Mouse (Mus musculus) heart, postnatal 36 days (tissue): ENCODE data around the gene Utrn. TPM values are rescaled to one million over a fixed set of nuclear protein-coding genes. Genes with fewer than 3 reads are reported as not detected.
"Not testable (repeated sequence)": the region's sequence is repeated elsewhere in the genome, so short reads cannot be mapped to it uniquely, and the experiment has no call there.

Experiments used
- DNase-seq, 2 experiments: peaks; one replicate each; pipeline ENCODE4 v3.0.0; 2021 to 2022
- intact Hi-C: fragments of 180-260 bp; cut with DNase I; formaldehyde crosslinking; loops from one replicate; pipeline ENCODE4 v1.15.1; 2025
- total RNA-seq, 2 experiments: library from RNA; stranded (reverse); gene quantifications; 2 replicates each; pipeline ENCODE4 v1.2.3; 2021

Gene Utrn
- total RNA-seq, 2 experiments from 2014 or later: 65.5 to 73.0 TPM

DNA sequence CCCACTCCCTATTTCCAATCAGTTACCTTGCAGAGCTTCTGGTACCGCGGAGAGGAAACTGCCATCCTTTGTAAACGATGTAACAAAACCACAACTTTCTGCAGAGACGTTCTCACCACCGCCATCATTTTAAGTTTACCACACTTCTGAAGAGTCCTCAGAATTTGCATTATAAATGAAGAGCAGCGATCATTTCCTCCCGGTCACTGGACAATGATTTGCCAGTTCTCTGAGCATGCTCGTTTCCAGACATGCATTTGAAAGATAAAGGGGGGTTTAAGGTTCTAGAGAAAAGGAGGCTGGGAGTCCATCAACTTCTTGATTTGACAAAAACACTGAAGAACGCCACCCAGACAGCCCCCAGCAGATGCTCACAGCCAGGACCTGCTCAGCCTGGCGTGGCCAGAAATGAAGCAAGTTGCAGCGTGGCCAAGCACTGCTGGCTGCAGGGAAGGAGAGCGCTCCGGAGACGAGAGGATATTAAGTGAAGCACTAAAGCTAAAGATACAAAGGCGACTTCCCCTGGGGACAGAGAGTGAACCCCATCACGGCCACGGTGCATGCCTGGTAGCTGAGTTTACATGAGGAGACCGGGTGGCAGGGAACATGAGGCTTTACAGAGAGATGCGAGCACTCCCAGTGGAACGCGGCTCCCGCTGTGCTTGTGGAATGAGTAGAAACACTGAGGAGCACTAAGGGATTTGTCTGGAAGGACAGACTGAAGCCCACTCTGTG lies 254.5 kb downstream of the Utrn start:
- DNase-seq: no peak
- intact Hi-C loops: loop anchor here (2.0 to 5.0 kb wide), 4 partner anchors 267 to 610 kb away; no protein-coding TSS in a partner anchor

DNA sequence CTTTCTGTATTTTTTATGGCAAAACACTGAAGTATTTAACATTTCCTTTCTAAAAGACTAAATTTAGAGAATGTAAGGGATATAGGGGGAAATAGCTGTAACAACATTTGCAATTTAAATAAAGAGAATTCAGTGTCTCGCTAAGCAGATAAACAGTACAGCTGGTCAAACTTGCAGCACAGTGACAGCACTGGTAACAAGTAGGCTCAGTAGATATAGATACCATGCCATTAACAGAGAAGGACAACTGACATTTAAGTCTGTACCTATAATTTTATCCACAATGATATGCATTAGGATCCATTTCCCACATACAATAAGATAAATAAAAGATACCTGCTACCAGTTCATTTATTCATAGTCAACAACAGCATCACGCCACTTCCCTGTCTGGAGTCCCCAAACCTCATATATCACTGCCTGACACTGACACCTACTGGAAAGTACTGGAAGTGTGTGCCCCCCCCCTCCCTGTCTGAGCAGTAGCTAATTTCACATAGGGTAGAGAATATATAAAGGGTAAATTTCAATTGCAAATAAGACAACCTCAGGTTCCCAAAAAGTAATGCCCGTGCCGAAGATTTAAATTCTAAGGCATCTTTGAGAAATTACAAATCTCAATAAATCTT lies 256.8 kb downstream of the Utrn start:
- intact Hi-C loops: loop anchor here (2.0 to 5.0 kb wide), 4 partner anchors 265 to 1162 kb away; no protein-coding TSS in a partner anchor
- DNase-seq: peak; percentile 21 to 24

DNA sequence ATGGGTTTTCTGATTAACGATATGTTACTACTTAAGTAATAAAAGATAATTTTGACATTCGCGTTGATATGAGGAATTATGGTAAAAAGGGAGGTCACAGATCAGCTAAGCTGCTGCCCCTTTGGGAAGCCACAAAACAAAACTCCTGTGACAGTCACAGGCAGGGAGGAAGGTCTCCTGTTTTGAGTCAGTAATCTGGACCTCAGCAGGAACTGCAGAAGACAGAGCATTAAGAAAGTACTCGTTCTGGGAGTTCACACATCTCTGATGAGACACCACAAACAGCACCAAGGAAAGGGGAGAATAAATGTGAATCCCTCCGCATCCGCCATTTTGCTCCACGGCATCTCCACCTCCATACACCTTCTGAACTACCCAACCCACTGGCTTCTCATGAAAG lies 259.3 kb downstream of the Utrn start:
- no peak for DNase-seq
- intact Hi-C loops: loop anchor here (5.0 kb wide), 3 partner anchors 263 to 393 kb away; no protein-coding TSS in a partner anchor

DNA sequence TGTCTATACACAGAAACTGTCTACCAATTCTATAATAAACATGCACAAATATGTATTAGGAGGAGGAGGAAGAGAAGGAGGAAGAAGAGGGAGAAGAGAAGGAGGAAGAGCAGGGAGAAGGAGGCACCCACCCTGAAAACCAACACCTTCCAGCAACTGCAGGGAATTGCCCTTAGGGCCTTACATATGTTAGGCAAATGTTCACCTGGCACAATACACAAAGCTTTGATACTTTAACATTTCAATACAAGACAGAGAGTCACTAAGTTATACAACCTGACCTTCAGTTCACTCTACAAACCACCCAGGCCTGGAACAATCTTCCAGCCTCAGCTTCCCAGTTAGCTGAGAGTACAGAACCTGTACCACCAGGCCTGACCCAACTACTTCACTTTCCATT lies 260.5 kb downstream of the Utrn start:
- intact Hi-C loops: no loop called here

DNA sequence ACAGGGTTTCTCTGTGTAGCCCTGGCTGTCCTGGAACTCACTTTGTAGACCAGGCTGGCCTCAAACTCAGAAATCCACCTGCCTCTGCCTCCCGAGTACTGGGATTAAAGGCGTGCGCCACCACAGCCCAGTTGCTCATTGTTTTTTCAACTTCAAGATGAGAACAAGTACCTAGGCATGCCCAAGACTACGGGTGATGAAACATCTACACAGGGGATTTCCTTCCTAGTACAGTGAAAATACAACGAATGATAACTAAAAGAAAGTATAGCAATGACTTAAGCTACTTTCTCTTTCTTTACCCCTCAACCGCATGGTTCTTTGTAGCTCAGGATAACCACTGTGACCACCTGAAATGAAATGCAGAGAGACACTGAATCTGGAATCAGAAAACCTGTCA lies 262.0 kb downstream of the Utrn start:
- intact Hi-C loops: not testable (repeated sequence)

More for the DNA sequence above, 260.5 kb downstream of the Utrn start:
- no peak for DNase-seq

DNA sequence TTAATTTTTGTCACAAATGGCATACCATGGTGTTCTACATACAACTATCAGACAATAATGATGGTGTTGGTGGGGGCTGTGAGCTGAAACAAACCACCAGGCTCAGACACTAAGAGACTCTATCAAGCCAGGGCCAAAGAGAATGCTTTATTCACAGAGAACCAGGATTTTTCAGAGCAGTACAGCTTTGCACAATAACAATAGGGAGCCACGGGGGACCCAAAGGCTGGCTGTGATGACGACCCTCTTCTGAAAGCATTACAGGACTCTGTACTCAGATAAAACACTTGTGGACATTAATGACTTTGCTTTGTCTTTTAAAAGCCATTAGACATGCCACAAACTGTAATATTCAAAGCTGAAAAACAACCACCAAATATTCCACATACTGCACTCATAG lies 273.8 kb downstream of the Utrn start:
- intact Hi-C loops: no loop called here
- no peak for DNase-seq

More for the DNA sequence above, 262.0 kb downstream of the Utrn start:
- DNase-seq: not testable (repeated sequence)

DNA sequence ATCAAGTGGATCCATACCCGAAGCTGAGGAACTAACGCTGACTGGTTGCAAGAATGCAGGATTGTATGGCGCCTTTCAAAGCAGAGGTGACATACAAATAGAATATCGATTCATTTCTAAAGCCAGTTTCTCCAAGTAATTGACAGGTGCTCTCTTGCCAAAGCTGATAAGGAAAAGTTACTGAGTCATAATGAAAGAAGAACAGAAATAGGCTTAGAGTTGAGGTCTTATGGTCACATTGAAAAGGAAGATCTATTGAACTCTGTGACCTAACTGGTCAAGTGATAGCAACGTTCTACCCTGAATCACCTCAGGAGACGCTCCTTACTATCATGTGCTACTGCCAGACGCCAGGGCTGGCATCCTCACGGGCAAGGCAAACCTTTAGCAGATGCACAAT lies 274.2 kb downstream of the Utrn start:
- intact Hi-C loops: no loop called here
- DNase-seq: no peak

DNA sequence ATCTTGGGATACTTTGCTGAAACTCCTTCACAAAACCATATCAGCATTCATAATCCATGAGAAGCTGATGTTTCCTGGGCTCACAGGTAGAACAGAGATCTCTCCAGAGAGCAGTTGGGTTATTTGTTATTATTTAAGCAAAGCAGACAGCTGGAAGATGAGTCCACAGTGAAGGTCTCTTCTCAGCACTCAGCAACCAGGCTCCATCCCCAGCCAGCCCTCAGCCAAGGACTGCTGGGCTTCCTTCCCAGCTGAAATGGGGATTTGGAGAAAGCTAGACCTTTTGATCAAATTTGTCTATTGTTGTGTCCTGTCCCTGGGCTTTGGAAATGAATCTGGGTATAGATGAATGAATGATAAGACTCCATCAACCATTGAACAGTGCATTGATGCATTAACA lies 276.1 kb downstream of the Utrn start:
- intact Hi-C loops: no loop called here
- no peak for DNase-seq

DNA sequence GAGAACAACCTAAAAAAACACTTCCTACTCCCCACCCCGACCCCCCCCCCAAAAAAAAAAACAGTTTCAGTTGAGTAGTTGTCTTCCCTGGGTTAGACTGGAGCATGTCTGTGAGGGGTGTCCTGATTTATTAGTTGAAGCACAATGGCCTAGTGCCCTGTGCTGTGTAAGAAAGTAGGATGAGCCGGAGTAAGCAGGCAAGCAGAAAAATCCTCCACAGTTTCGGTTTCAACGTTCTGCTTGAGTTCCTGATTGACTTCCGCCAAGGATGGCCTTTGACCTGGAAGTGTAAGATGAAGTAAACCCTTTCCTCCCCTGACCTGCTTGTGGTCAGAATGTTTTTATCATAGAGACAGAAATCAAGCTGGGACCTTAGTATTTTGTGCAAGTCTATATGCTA lies 277.2 kb downstream of the Utrn start:
- no peak for DNase-seq
- intact Hi-C loops: no loop called here

DNA sequence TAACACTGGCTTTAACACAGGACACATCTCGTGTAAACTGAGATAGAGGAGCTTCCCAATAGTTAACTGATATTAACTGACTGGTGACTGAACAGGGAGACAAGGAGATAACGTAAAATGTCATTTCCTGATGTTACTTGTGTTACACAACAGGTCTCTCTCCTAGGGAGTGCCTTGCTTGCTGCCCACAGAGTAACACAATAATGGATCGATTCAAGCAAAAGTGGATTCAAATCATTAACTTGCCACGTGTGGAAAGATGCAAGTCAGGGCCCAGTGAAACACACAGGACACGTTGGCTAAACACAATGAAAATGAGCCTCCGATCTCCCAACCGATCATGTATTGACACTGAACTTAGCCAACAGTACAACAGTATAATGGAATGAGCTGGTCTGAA lies 281.1 kb downstream of the Utrn start:
- intact Hi-C loops: no loop called here
- DNase-seq: no peak

DNA sequence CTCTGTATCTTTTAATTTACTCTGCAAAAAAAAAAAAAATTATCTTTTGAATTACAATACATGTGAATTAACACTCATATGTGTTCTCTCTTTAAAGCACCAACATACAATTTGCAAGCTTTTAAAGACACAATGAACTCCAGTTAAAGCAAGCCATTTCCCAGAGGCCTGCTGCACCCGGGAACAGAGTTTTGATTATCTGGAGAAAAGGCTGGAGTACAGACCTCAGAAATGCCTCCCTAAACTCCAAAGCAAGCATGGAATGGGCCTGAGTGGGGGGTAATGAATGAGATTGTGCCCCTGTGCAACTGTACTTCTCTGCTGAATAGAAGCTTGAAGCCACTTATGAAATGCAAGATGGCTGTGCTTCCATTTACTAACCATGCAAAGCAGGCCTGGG lies 281.8 kb downstream of the Utrn start:
- intact Hi-C loops: no loop called here
- DNase-seq: no peak

DNA sequence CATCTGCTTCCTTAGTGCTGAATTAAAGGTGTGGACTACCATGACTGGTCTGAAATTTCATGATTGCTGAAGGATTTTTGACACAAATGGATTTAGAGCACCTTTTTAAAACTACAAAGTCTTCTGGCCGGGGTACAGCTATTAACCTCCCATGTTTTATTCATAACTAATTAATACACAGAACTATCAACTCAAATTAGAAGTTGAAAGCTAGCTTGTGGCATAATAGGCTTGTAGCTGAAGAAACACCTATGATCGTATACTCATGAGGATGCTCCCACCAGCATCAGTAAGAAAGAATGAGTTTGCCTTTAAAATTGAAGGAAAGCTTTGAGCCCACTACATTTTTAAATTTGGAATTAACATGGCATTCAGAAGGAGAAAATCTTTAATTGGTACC lies 282.3 kb downstream of the Utrn start:
- no peak for DNase-seq
- intact Hi-C loops: no loop called here

DNA sequence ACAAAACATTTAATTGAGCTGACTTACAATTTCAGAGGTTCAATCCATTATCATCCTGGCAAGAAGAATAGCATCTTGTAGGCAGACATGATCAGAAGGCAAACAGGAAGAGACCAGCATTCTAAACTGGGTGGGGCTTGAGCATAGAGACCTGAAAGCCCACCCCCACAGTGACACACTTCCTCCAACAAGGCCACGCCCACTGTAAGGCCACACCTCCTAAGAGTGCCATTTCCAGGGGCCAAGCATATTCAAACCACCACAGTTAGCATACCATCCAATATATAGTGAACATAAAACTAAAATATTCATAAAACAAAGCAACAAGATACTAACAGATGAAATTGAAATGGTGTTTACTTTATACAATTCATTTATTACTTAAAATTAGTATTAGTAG lies 283.0 kb downstream of the Utrn start:
- intact Hi-C loops: no loop called here
- no peak for DNase-seq

DNA sequence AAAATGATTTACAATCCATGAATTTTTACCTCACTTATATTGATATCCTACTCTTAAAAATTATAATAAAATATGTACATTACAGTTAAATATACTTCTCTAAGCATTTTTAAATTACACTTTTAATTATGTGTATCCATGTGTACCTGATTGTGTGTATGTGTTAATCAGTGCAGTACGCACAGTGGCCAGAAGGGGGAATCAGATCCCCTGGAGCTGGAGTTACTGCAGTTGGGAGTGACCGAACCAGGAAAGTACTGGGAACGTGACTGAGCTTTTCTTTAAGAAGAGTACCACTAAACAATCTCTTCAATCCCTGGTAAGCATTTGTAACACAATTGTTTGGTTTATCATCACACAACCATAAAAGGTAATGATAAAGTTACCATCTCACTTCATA lies 285.7 kb downstream of the Utrn start:
- intact Hi-C loops: no loop called here
- no peak for DNase-seq

DNA sequence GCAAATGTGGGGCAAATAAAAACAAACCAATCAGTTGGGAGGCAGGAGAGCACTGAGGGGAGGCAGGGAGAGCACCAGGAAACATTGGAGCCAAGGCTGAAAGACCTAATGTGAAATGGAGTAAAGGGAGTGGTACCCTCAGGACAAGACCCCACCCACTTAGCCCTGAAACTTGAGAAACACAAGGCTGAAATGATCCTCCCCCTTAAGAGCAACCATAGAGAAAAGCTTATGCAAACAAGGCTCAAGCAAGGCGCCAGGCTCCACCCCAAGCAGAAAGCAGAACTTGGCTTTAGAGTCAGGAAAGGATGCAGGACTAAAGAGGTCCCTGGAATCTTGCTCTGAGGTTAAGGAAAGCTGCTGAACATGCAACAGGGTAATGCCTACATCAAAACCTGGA lies 290.1 kb downstream of the Utrn start:
- peak in 1 of 2 experiments; percentile 5 for DNase-seq
- intact Hi-C loops: no loop called here

DNA sequence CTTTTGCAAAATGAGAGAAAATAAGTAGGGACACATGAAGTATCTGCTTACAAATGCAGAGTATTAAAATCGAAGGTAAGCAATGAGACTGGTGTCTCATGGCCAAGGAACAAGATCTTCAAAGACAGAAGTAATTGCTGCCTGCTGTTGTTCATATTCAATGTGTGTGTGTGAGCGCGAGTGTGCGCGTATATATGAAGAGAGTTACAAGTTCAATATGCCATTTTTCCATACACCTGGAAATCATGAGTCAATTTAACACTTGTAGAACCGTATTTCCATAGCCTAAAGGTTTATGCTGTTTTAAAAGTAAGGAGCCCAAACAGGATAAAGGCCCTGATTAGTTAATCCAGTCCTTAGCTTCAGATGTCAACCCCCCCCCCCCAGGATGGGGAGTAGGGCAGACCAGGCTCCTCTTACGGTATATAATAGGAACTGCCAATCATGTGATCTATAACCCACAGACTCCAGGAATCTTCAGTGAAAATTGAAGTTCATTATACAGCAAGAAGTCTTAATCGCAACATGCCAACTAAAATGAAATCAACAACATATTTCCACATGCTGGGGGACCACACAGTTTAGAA lies 293.2 kb downstream of the Utrn start:
- no peak for DNase-seq
- intact Hi-C loops: no loop called here

DNA sequence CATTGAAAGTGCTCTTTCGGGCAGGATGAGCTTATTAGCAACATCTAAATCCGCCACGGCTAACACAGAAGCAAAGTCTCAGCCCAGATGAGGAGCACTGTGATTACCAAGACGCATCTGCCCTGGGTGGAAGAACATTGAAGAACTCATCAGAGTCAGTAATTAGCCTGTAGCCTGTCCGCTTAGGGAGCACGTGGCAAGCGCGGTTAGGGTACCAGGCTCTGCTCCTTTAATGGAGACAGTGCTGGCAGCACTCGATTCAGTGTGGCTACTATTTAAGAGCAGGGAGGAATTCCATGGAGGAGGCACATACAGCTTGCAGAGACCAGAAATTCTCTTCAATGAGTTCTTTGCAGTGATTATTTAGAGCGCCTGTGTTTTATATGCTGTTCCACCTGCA lies 294.4 kb downstream of the Utrn start:
- intact Hi-C loops: no loop called here
- no peak for DNase-seq

DNA sequence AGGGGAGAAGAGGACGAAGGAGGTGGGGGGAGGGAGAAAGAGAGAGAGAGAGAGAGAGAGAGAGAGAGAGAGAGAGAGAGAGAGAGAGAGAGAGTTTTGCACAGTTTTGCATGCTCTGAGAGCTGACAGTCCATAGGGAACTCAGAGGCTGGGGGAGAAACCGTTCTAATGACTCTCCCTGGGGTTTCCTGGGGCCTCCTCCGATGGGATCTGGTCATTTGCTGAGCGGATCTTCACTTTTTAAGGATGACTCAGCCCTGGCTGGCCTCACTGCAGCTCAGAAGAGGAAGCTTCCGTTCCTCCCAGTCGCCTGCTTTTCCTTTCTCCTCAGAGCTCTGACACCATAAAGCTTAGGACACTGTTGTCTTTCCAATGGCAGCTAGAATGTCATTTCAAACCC lies 295.6 kb downstream of the Utrn start:
- intact Hi-C loops: no loop called here
- DNase-seq: peak; percentile 13 to 14

DNA sequence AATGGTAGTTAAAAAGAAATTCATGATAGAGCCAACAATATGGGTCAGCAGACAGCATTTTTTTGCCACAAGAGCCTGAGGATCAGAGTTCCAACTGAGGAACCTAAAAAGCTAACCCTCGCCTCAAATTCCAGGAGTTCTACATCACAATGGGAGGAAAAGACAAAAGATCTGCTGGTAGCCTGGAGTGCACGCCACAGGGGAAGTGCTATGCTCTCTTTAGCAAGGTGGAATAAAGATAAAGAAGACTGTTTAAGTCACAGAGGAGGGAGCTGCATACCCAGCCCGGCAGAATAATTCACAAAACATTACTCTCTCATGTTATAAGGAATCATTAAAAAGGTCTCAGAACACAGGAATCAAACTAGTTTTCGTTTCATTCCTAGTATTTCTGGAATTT lies 296.4 kb downstream of the Utrn start:
- intact Hi-C loops: no loop called here
- no peak for DNase-seq

DNA sequence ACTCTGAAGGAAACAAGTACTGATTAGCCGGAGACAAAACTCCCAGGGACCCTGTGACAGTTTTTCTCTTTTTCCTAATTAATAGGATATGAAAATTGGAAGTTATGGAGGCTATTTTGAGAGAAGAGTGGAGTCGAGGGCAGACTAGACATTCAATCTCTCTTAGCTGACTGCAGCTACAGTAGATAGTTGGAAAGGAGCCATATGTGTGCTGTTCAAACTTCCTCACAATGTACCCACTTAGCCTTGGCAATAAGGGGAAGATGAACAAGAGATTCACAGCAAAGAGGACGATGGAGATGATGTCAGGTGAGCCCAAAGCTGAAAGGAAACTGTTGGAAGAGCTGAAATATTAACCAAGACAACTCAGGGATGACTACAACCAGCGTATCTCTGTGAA lies 304.7 kb downstream of the Utrn start:
- intact Hi-C loops: no loop called here
- no peak for DNase-seq

DNA sequence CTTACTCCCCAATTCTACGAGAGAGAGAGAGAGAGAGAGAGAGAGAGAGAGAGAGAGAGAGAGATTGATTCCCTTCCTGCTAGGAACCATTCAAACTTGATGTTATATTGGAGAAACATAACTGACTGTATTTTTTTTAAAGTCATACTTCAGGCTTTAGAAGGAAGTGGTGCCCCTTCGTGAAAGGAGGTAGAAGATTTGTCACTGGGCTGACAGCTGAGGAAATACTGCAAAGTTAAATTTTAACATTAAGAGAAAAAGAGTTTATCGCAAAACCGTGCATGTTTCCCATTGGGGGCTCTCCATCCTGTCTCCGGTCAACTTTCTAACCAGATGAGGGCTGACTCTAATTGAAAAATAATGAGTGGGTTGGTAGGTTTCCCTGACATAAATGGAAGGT lies 310.4 kb downstream of the Utrn start:
- intact Hi-C loops: no loop called here
- DNase-seq: no peak
